8 mouse cellular contexts compared by ENCODE assay signal in the genomic region with DNA sequence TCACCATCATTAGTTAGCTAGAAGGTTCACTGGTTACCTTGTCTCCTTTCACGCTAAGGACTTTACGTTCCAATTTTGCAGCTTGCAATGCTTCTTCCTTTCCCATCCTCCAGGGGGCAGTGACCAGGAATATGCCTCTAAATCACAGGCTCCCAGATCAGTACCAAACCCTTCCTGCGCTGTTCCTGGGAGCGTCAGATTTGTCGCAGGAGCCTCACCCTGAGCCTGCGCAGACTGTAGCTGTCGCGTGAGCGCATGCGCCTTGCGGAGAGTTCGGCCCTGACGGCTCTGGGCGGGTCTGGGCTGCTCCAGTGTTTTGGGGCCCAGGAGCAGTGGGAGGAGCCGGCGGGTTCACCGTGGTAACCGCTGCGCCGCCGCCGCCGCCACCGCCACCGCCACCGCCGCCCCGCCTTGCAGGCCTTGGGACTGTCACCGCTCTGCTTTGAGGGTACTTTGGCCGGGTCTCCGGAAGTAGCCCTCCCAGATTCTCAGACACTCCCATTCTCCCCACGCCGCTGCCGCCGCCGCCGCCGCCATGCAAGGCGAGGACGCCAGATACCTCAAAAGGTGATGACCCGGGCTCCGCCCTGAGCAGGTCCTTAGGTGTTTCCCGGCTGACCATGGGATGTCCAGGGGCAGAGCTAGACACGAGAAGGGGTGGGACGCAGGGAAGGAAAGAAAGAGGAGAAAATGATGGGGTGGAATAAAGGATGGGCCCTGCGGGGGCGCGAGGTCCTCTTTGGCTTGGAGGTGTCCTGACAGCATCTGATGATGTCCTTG. TPM values are rescaled to one million over a fixed set of nuclear protein-coding genes. Genes with fewer than 3 reads are reported as not detected.
DNase-seq lines count a peak whose midpoint lies in the region; ATAC-seq lines count a peak whose summit lies in the region.

Gene Kifap3, plus strand, starts transcription at position 248 of the 780 bp plus-strand sequence.

- H3K4me3 ChIP-seq in hindbrain, embryonic 14.5 days (replicated peaks; ENCODE audit: low read length) = peak within 1 kb of the TSS; percentile 77

- ATAC-seq in hindbrain, embryonic 14.5 days (ENCODE audit: low FRiP score) = peak; percentile 100

- H3K4me2 ChIP-seq in hindbrain, embryonic 14.5 days (replicated peaks) = peak within 1 kb of the TSS; percentile 63

- WGBS in hindbrain, embryonic 14.5 days = under 1% methylated on average over 48 of the region's 48 CpGs

- peaks cover 12% of the 10 kb centered on the region for H3K36me3 ChIP-seq in hindbrain, embryonic 14.5 days (replicated peaks; ENCODE audit: control insufficient read depth, insufficient read depth)

- DNase-seq in R1 (ENCODE audit: low read depth, low spot score) = peak; percentile 99
- DNase-seq in cerebellum, postnatal 25 days = peak; percentile 98
- peak; percentile 93 to 97 for DNase-seq in frontal cortex, postnatal 25 days (ENCODE audit: low spot score in 2 of 2)
- peak; percentile 98 for DNase-seq in hindbrain, embryonic 14.5 days (ENCODE audit: low spot score)
- DNase-seq in layer of hippocampus, postnatal 36 days = peak; percentile 98 to 99
- DNase-seq in lung, postnatal 36 days = peak; percentile 99
- DNase-seq in retina, postnatal 1 day = peak; percentile 99
- peak; percentile 88 to 98 for DNase-seq in urinary bladder, adult 18-20 months (ENCODE audit: low spot score in 2 of 2)

- H3K27me3 ChIP-seq in hindbrain, embryonic 14.5 days (ENCODE audit: control insufficient read depth, insufficient read depth, low read length) = no peaks in the 10 kb centered on the region

- H3K27ac ChIP-seq in hindbrain, embryonic 14.5 days = peak within 1 kb of the TSS; percentile 89

- H3K4me1 ChIP-seq in hindbrain, embryonic 14.5 days (replicated peaks; ENCODE audit: control insufficient read depth, insufficient read depth, low read length) = peaks cover 7% of the 10 kb centered on the region

- H3K9me3 ChIP-seq in hindbrain, embryonic 14.5 days (ENCODE audit: control insufficient read depth, low read length) = peaks cover 6% of the 10 kb centered on the region

- peak within 1 kb of the TSS; percentile 90 for H3K9ac ChIP-seq in hindbrain, embryonic 14.5 days

RNA-seq across cellular contexts. Expression of gene Kifap3, which starts in this region (rescaled TPM):
- 150 and 160 TPM in 2 replicates for polyA plus RNA-seq in hindbrain, embryonic 14.5 days (2014; fragmentation: Nextera tagmentation; extraction: Ambion mirVana)
- 100 to 1,000 TPM; 172 to 194 TPM for total RNA-seq in layer of hippocampus, postnatal 36 days (2021)

Comparison
In these comparisons a context has a peak if more than half of its experiments do, and no peak if none do; other contexts are left out.
1. Peak in every context shown above with its lines: DNase-seq, ATAC-seq, H3K4me3 ChIP-seq and H3K27ac ChIP-seq.